Mouse (Mus musculus): ENCODE measurements around the gene Macrod2.

Macrod2 gene

GRCm38 (mm10) chr2:142169649-142170048 is 1774.5 kb downstream of the Macrod2 start:
- intact Hi-C loops (cut with DNase I): no loop called here

- intact Hi-C loops (cut with DNase I): no loop called here
These were observed 1777.6 kb downstream of the Macrod2 start for GRCm38 (mm10) chr2:142172706-142173105.

GRCm38 (mm10) chr2:142174039-142174438 is 1778.9 kb downstream of the Macrod2 start:
- intact Hi-C loops (cut with DNase I): no loop called here

- intact Hi-C loops (cut with DNase I): no loop called here
These were observed 1791.8 kb downstream of the Macrod2 start for GRCm38 (mm10) chr2:142186922-142187321.

GRCm38 (mm10) chr2:142187428-142187827 is 1792.3 kb downstream of the Macrod2 start:
- intact Hi-C loops (cut with DNase I): no loop called here

GRCm38 (mm10) chr2:142217371-142217770 is 1822.3 kb downstream of the Macrod2 start:
- intact Hi-C loops (cut with DNase I): no loop called here

- intact Hi-C loops (cut with DNase I): no loop called here
These were observed 1827.2 kb downstream of the Macrod2 start for GRCm38 (mm10) chr2:142222137-142222921.

- intact Hi-C loops (cut with DNase I): no loop called here
These were observed 1827.8 kb downstream of the Macrod2 start for GRCm38 (mm10) chr2:142222926-142223325.

GRCm38 (mm10) chr2:142230985-142231549 is 1836.0 kb downstream of the Macrod2 start:
- intact Hi-C loops (cut with DNase I): no loop called here

GRCm38 (mm10) chr2:142232828-142233227 is 1837.7 kb downstream of the Macrod2 start:
- intact Hi-C loops (cut with DNase I): no loop called here

GRCm38 (mm10) chr2:142243483-142243882 is 1848.4 kb downstream of the Macrod2 start:
- intact Hi-C loops (cut with DNase I): no loop called here

- intact Hi-C loops (cut with DNase I): loop anchor here (10.0 kb wide), 2 partner anchors 564 to 1576 kb away; partner anchors contain the start of gene Flrt3
These were observed 1855.3 kb downstream of the Macrod2 start for GRCm38 (mm10) chr2:142250383-142250782.

- intact Hi-C loops (cut with DNase I): loop anchor here (10.0 kb wide), 2 partner anchors 563 to 1577 kb away; partner anchors contain the start of gene Flrt3
These were observed 1856.4 kb downstream of the Macrod2 start for GRCm38 (mm10) chr2:142251518-142251917.

- intact Hi-C loops (cut with DNase I): loop anchor here (10.0 kb wide), 2 partner anchors 561 to 1579 kb away; partner anchors contain the start of gene Flrt3
These were observed 1858.8 kb downstream of the Macrod2 start for GRCm38 (mm10) chr2:142253913-142254312.

- intact Hi-C loops (cut with DNase I): loop anchor here (10.0 kb wide), 2 partner anchors 560 to 1580 kb away; partner anchors contain the start of gene Flrt3
These were observed 1859.5 kb downstream of the Macrod2 start for GRCm38 (mm10) chr2:142254566-142254965.

- intact Hi-C loops (cut with DNase I): loop anchor here (10.0 kb wide), 2 partner anchors 557 to 1583 kb away; partner anchors contain the start of gene Flrt3
These were observed 1862.4 kb downstream of the Macrod2 start for GRCm38 (mm10) chr2:142257501-142257900.

GRCm38 (mm10) chr2:142261046-142261445 is 1865.9 kb downstream of the Macrod2 start:
- intact Hi-C loops (cut with DNase I): no loop called here

- intact Hi-C loops (cut with DNase I): no loop called here
These were observed 1869.6 kb downstream of the Macrod2 start for GRCm38 (mm10) chr2:142264697-142265096.

- intact Hi-C loops (cut with DNase I): no loop called here
These were observed 1872.7 kb downstream of the Macrod2 start for GRCm38 (mm10) chr2:142267836-142268235.

GRCm38 (mm10) chr2:142286761-142287160 is 1891.7 kb downstream of the Macrod2 start:
- intact Hi-C loops (cut with DNase I): no loop called here

GRCm38 (mm10) chr2:142294831-142295230 is 1899.7 kb downstream of the Macrod2 start:
- intact Hi-C loops (cut with DNase I): no loop called here

Data from adrenal gland (tissue).